Mouse (Mus musculus) cortical plate, adult 2 months (tissue): ENCODE data around the gene Keap1. TPM values are rescaled to one million over a fixed set of nuclear protein-coding genes. Genes with fewer than 3 reads are reported as not detected.

Experiments
- H3K27ac ChIP-seq: fragments of 200-500 bp; 2 replicates; pipeline ENCODE4 v1.5.1; 2012; ENCODE audit warnings: low read length, control low read depth, inconsistent platforms; ENCODE audit not compliant: insufficient read depth
- H3K4me1 ChIP-seq: fragments of 200-500 bp; 2 replicates; pipeline ENCODE4 v1.6.1; 2011; ENCODE audit warnings: low read length; ENCODE audit not compliant: control insufficient read depth, insufficient read depth
- H3K4me3 ChIP-seq: fragments of 200-500 bp; 2 replicates; pipeline ENCODE4 v1.5.1; 2011; ENCODE audit warnings: mild to moderate bottlenecking, low read length, control low read depth; ENCODE audit not compliant: insufficient read depth
- CTCF ChIP-seq: fragments of 200-500 bp; IDR thresholded peaks from 2 replicates; pipeline ENCODE4 v1.5.1; 2011; ENCODE audit warnings: mild to moderate bottlenecking, control low read depth, low read length; ENCODE audit not compliant: insufficient read depth; ENCODE audit errors: extremely low read depth
- POLR2A ChIP-seq: fragments of 200-500 bp; IDR thresholded peaks from 2 replicates; pipeline ENCODE4 v1.6.1; 2011; ENCODE audit warnings: mild to moderate bottlenecking, low read length, control low read depth; ENCODE audit not compliant: insufficient read depth; ENCODE audit errors: extremely low read depth
- polyA plus RNA-seq: library from polyadenylated mRNA; depleted of rRNA; stranded (reverse); fragments of >200 nt; gene quantifications from 2 replicates; pipeline ENCODE4 v1.2.3, GENCODE M21; 2012; rRNA removed

Keap1 gene
- polyA plus RNA-seq, 1 experiment = 62.3 TPM

- Histone ChIP-seq H3K27ac (no peak overlapping the region), H3K4me3 (peak overlapping the region; percentile 25), H3K4me1 (no peaks in the 10 kb centered on the region)
- TF ChIP-seq CTCF (no peak), POLR2A (no peak)
These were observed 55.2 kb downstream of the Keap1 start for GRCm38 (mm10) chr9:21183905-21184413.

GRCm38 (mm10) chr9:21183421-21183820 is 55.7 kb downstream of the Keap1 start:
- Histone ChIP-seq H3K4me1 (no peaks in the 10 kb centered on the region), H3K4me3 (no peak overlapping the region), H3K27ac (no peak overlapping the region)
- no peak for TF ChIP-seq POLR2A
- no peak for TF ChIP-seq CTCF

GRCm38 (mm10) chr9:21181421-21182220 is 57.5 kb downstream of the Keap1 start:
- Histone ChIP-seq H3K27ac (no peak overlapping the region), H3K4me1 (no peaks in the 10 kb centered on the region), H3K4me3 (no peak overlapping the region)
- no peak for TF ChIP-seq POLR2A
- no peak for TF ChIP-seq CTCF

GRCm38 (mm10) chr9:21180841-21181240 is 58.3 kb downstream of the Keap1 start:
- TF ChIP-seq CTCF = no peak
- no peak for TF ChIP-seq POLR2A
- Histone ChIP-seq H3K4me3 (no peak overlapping the region), H3K27ac (no peak overlapping the region), H3K4me1 (no peaks in the 10 kb centered on the region)

DNA sequence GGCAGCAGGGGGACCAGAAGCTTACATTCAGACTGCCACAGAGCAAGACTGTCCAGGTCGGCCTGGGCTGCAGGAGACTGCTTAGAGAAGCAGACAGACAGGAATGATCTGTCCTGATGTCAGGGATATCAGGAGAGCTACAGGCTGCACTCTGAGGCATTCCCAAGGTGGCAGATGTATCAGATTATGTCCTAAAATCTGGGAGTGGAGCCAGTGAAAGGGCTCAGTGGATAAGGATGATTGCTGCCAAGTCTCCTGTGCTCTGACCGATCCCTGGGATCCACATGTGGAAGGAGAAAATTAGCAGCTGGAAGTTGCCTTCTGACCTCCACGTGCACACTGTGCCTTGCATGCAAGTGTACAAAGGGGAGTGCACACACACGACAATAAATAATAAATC is 58.8 kb downstream of the Keap1 start:
- Histone ChIP-seq H3K27ac (no peak overlapping the region), H3K4me1 (no peaks in the 10 kb centered on the region), H3K4me3 (no peak overlapping the region)
- TF ChIP-seq POLR2A (no peak), CTCF (no peak)

Other genes with a start within 250 kb of the Keap1 start
- gene Mrpl4, start 236.6 kb downstream of the Keap1 start, polyA plus RNA-seq = 108 and 109 TPM in 2 replicates
- gene Icam1, start 223.4 kb downstream of the Keap1 start, polyA plus RNA-seq = 2.8 and 3.6 TPM in 2 replicates
- 1.7 and 2.3 TPM in 2 replicates for gene Icam4, start 210.0 kb downstream of the Keap1 start, polyA plus RNA-seq
- 176 and 200 TPM in 2 replicates for gene Icam5, start 207.3 kb downstream of the Keap1 start, polyA plus RNA-seq
- 1.8 and 2.1 TPM in 2 replicates for gene Zglp1, start 172.3 kb downstream of the Keap1 start, polyA plus RNA-seq
- gene Gm49373, start 166.3 kb downstream of the Keap1 start, polyA plus RNA-seq = 2.4 and 2.7 TPM in 2 replicates
- 157 and 160 TPM in 2 replicates for gene Fdx1l, start 165.7 kb downstream of the Keap1 start, polyA plus RNA-seq
- 2.3 and 3.0 TPM in 2 replicates for gene Gm38431, start 147.4 kb downstream of the Keap1 start, polyA plus RNA-seq
- gene Raver1, start 147.4 kb downstream of the Keap1 start, polyA plus RNA-seq = 24.3 and 26.1 TPM in 2 replicates
- 16.4 and 18.6 TPM in 2 replicates for gene Tyk2, start 108.1 kb downstream of the Keap1 start, polyA plus RNA-seq
- 158 and 168 TPM in 2 replicates for gene Cdc37, start 89.4 kb downstream of the Keap1 start, polyA plus RNA-seq
- 77.0 and 80.1 TPM in 2 replicates for gene Pde4a, start 73.6 kb downstream of the Keap1 start, polyA plus RNA-seq
- gene S1pr5, start 9.1 kb upstream of the Keap1 start, polyA plus RNA-seq = 20.8 and 24.3 TPM in 2 replicates
- gene Atg4d, start 25.9 kb upstream of the Keap1 start, polyA plus RNA-seq = 40.3 and 42.7 TPM in 2 replicates
- gene Kri1, start 48.6 kb upstream of the Keap1 start, polyA plus RNA-seq = 42.6 and 47.2 TPM in 2 replicates
- 74.1 and 76.9 TPM in 2 replicates for gene Cdkn2d, start 52.0 kb upstream of the Keap1 start, polyA plus RNA-seq
- gene Ap1m2, start 73.0 kb upstream of the Keap1 start, polyA plus RNA-seq = 2.4 and 2.5 TPM in 2 replicates
- 54.1 and 55.3 TPM in 2 replicates for gene Slc44a2, start 81.3 kb upstream of the Keap1 start, polyA plus RNA-seq
- gene Ilf3, start 128.5 kb upstream of the Keap1 start, polyA plus RNA-seq = 71.3 and 76.2 TPM in 2 replicates
- gene Qtrt1, start 172.5 kb upstream of the Keap1 start, polyA plus RNA-seq = 42.5 and 43.8 TPM in 2 replicates
- 60.8 and 67.9 TPM in 2 replicates for gene Dnm2, start 185.5 kb upstream of the Keap1 start, polyA plus RNA-seq